Mouse (Mus musculus): ENCODE data around the gene Ncoa3.

Gene Ncoa3

GRCm38 (mm10) chr2:166035725-166036124, 43.3 kb downstream of the Ncoa3 start:
- DNase-seq (ENCODE audit: low spot score) = no peak

DNA sequence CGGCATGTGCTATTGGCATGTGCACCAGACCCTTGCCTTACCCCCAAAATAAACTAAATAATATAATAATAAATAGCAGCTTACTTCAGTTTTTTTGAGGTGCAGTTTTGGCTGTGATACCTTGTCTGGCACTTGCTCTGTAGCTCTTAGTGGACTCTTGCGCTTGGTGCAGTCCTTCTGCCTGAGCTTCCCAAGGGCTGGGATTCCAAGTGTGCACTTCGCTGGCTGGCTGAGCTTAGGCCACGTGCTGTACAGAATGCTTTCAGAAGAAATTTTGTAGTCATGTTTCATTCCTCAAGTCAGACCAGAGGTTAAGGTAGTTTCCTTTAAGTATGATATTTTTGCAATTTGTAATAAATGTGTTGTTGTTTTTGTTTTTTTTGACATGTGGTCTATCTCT, 47.2 kb downstream of the Ncoa3 start:
- no peak for DNase-seq (ENCODE audit: low spot score)

DNA sequence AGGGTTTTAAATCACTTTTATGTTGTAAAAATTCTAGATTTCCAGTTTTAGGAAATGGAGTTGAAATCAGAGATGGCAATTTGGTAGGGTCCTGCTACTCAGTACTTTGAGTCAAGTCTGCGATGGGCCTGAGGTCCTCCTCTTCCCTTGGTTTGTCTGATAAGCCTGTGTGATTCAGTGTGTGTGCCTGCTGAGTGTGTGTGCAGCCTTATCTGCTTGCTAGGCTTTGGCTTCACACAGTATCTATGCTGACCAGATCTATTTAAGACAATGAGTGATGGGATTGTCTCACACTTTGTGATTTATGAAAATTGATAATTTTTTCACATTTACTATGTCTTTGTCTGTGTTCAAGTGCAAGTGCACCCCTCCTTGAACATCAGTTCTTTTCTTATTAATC, 50.1 kb downstream of the Ncoa3 start:
- DNase-seq (ENCODE audit: low spot score) = no peak

- DNase-seq (ENCODE audit: low spot score) = no peak
Measured at GRCm38 (mm10) chr2:166045006-166045405, 52.6 kb downstream of the Ncoa3 start.

GRCm38 (mm10) chr2:166045549-166046501, 53.4 kb downstream of the Ncoa3 start:
- DNase-seq (ENCODE audit: low spot score) = no peak

- DNase-seq (ENCODE audit: low spot score) = no peak
Measured at GRCm38 (mm10) chr2:166047931-166048330, 55.5 kb downstream of the Ncoa3 start.

DNA sequence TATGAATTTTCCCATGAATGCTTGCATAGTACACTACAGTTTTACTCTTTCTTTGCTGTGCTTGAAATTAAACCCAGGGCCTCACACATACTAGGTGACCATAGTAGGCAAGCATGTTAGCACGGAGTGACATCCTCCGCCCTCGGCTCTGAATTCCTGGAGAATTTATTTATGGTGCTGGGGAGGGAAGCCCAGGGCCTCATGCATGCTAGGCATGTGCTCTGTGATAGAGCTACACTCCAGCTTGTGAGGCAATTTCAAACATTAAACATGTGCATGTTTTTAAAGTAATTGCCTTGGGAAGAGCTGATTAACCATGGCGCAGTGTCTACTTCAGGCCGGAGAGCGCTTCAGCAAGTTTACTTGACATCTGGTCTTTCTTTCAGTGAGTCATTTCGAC, 56.4 kb downstream of the Ncoa3 start:
- no peak for DNase-seq (ENCODE audit: low spot score)

GRCm38 (mm10) chr2:166051421-166051820, 59.0 kb downstream of the Ncoa3 start:
- no peak for DNase-seq (ENCODE audit: low spot score)

DNA sequence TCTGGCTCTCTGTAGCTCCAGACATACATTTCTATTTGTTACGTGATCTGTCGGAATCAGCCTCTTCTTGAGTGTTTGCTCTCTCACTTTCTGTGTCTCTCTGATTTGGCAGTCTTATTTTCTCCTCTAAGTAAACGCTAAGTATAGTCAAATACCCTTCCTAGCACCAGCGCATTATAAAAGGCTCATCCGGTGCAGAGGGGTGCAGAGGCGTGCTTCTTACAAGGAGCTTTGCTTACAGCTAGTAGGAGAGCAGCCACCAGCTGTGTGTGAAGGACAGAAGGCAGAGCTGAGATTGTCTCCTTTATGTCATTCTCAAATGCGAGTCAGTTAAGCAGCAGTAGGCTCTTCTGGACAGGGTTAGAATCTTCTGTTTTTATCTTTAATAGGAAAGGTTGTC, 59.5 kb downstream of the Ncoa3 start:
- DNase-seq (ENCODE audit: low spot score) = no peak

DNA sequence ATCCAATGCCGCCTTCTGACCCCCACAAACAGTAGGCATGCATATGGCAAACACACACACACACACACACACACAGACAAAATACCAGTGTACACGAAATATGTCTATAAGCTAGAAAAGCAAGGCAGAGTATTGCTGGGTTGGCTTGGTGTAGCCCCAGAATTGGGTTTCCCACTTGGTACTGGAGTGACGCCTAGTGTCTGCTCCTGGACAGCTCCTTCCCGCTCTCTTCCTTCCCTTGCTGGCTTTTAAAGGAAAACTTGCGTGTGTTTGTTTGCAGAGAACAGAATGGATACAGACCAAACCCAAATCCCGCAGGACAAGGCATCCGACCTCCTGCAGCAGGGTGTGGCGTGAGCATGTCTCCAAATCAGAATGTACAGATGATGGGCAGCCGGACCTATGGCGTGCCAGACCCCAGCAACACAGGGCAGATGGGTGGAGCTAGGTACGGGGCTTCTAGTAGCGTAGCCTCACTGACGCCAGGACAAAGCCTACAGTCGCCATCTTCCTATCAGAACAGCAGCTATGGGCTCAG, 61.6 kb downstream of the Ncoa3 start:
- no peak for DNase-seq (ENCODE audit: low spot score)

- DNase-seq (ENCODE audit: low spot score) = no peak
Measured at GRCm38 (mm10) chr2:166059684-166060423, 67.4 kb downstream of the Ncoa3 start.

DNA sequence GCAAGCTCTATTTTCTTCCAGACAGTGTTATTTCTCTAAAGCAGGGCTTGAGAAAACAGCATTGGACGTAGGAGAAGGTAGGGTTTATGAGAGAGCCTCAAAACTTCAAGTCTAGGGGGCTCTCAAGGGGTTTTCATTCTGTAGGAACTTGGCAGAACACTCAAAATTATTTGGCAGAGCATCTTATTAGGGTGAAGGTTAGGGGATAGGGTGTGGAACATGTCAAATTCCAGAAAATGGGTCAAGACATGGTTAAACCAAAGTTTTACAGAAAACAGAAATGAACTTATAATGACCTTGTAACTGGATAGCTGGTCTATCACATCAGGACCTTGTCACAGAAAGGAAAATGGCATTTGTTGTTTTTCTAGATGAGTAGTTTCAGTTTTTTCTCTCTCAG, 69.6 kb downstream of the Ncoa3 start:
- no peak for DNase-seq (ENCODE audit: low spot score)

- DNase-seq (ENCODE audit: low spot score) = no peak
Measured at GRCm38 (mm10) chr2:166062431-166062830, 70.0 kb downstream of the Ncoa3 start.

DNA sequence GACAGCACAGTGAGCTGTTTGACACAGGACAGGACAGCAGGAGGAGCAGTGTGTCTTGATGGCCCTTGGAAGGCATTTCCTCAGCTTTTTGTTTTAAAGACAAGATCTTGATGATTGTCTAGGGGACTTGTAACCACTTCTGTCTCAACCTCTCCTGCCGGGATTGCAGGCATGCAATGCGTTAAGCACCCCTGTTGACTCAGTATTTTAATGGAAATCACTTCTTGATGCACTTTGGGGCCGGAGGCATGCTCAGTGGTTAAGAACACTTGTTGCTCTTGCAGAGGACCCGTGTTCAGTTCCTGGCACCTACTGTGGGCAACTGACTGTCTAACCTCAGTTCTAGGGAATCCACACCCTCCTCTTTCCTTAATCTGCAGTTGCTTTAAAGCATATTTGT, 74.0 kb downstream of the Ncoa3 start:
- no peak for DNase-seq (ENCODE audit: low spot score)

- no peak for DNase-seq (ENCODE audit: low spot score)
Measured at GRCm38 (mm10) chr2:166068261-166068660, 75.8 kb downstream of the Ncoa3 start.

DNA sequence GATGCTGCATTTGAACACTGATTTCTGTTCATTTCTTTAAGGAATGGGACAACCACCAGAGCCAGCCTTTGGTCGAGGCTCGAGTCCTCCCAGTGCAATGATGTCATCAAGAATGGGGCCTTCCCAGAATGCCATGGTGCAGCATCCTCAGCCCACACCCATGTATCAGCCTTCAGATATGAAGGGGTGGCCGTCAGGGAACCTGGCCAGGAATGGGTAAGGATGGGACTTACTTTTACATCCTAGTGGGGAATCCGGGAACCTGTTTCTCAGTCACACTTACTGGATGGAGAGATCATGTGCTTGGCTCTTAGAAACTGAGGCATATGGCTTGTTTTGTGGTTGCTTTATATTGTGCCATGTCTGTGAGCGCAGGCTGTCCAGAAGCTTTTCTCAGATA, 76.7 kb downstream of the Ncoa3 start:
- no peak for DNase-seq (ENCODE audit: low spot score)

- DNase-seq (ENCODE audit: low spot score) = no peak
Measured at GRCm38 (mm10) chr2:166069738-166070137, 77.3 kb downstream of the Ncoa3 start.

DNA sequence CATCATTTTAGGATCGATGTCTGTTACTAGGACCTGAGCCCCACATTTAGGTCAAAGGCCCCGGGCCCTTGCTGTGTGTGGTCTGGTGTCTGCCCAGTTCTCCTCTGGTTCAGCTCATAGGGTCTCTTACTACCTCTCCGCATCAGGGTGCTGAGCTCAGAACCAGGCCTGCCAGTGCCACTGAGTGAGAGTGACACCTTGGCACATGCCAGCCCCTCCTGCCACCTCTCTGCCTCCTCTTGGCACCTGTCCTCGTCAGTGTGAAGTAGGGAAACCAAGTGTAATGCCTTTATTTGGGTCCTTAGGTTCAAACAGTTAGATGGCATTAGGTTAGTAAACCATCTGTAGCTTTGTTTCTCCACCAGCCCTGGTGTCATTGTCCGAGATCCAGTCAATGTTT, 79.0 kb downstream of the Ncoa3 start:
- no peak for DNase-seq (ENCODE audit: low spot score)

DNA sequence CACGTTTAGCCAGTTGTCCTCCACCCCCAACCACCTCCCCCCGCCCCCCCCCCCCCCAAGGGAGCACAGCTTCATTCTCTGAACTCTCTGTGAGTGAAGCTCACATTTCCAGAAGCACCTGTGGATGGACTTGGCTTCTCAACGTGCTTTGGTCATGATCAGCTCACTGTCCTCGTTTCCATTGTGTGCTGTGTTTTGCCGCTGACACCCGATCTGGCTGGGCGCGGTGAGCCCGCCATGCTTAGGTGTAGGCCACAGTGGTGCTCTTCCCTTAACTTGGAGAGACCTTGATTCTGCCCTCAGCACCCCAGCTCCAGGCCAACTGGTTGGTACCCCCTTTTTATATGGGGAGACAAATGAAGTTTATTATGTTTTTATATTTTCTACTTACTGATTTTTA, 79.5 kb downstream of the Ncoa3 start:
- no peak for DNase-seq (ENCODE audit: low spot score)

- DNase-seq (ENCODE audit: low spot score) = no peak
Measured at GRCm38 (mm10) chr2:166073082-166073481, 80.6 kb downstream of the Ncoa3 start.

DNA sequence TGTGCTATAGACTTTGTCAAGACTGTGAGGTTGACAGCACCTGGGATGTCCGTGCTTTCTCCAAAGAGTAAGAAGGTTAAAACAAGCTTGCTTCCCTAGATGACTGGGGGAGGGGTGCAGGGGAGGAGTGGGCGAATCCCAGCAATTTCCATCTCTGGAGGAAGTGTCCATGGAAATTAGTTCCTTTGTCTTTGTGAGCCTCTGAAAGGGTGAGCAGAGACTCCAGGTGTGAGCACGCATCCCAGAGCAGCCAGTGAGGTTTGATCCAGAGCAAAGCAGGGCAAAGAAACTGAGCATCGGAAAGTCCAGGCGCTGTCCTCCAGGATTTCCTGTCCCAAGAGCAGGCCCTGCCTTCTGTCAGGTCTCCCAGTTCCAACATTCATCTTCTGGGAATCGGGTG, 81.9 kb downstream of the Ncoa3 start:
- DNase-seq (ENCODE audit: low spot score) = no peak

GRCm38 (mm10) chr2:166077371-166077770, 84.9 kb downstream of the Ncoa3 start:
- DNase-seq (ENCODE audit: low spot score) = no peak

GRCm38 (mm10) chr2:166079231-166079630, 86.8 kb downstream of the Ncoa3 start:
- DNase-seq (ENCODE audit: low spot score) = no peak

Measured in urinary bladder, postnatal 10 days (tissue).